Mouse (Mus musculus): Measurements from ENCODE around the gene Ckap4.

DNA sequence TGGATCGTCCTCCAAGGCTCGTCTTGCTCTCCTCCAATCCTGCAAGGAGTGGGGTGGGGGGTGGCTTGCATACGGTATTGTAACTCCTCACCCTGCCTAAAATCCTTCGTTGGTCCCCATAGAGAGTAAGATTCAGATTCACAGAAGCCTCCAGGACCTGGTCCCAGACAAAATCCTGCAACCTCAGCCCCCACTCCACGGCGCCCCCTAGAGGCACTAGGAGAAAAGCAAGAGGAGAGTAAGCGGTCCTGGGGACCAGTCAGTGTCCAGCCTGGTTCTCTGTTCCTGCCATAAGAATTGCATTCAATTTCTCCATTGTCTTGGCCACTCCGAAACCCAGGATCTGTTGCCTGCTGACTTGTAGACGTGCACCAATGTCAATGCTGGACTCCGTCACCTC lies 10.2 kb downstream of the Ckap4 start:
- no peak for TF ChIP-seq EP300 (IDR thresholded peaks at IDR 0.05)
- peak; percentile 62 for TF ChIP-seq CTCF (IDR thresholded peaks at IDR 0.05)
